Mouse (Mus musculus): ENCODE measurements at regions not wholly inside any gene's neighbourhood (a gene's known extent, or its start where the extent isn't known, plus 50 kb on each side); places are given as distances from the start of the nearest gene placed in this dataset.

GRCm38 (mm10) chr9:101489013-101489412 lies 237.4 kb upstream of the Ppp2r3a start:
- 69% methylated on average over 6 of the region's 6 CpGs for WGBS

GRCm38 (mm10) chr9:101476223-101476622 lies 224.6 kb upstream of the Ppp2r3a start:
- Histone ChIP-seq H3K27ac (replicated peaks) (no peak overlapping the region), H3K36me3 (no peaks in the 10 kb centered on the region), H3K4me2 (replicated peaks) (no peak overlapping the region), H3K4me3 (replicated peaks) (no peak overlapping the region), H3K9me3 (replicated peaks) (no peaks in the 10 kb centered on the region), H3K4me1 (no peaks in the 10 kb centered on the region), H3K9ac (no peak overlapping the region), H3K27me3 (no peaks in the 10 kb centered on the region)
- WGBS, result 59% methylated on average over 3 of the region's 3 CpGs
- no peak for ATAC-seq (ENCODE audit: insufficient number of reproducible peaks, low FRiP score, low TSS enrichment, low read depth)

More at GRCm38 (mm10) chr9:101489013-101489412, 237.4 kb upstream of the Ppp2r3a start:
- Histone ChIP-seq H3K27ac (replicated peaks) (no peak overlapping the region), H3K4me2 (replicated peaks) (no peak overlapping the region), H3K9me3 (replicated peaks) (no peaks in the 10 kb centered on the region), H3K4me1 (no peaks in the 10 kb centered on the region), H3K4me3 (replicated peaks) (no peak overlapping the region), H3K27me3 (no peaks in the 10 kb centered on the region), H3K36me3 (no peaks in the 10 kb centered on the region), H3K9ac (no peak overlapping the region)
- ATAC-seq (ENCODE audit: insufficient number of reproducible peaks, low FRiP score, low TSS enrichment, low read depth), result no peak

GRCm38 (mm10) chr9:101473074-101473461 lies 221.5 kb upstream of the Ppp2r3a start:
- ATAC-seq (ENCODE audit: insufficient number of reproducible peaks, low FRiP score, low TSS enrichment, low read depth), result no peak
- WGBS, result 83% methylated on average over 4 of the region's 4 CpGs
- H3K4me3 ChIP-seq (replicated peaks), result no peak overlapping the region
- H3K36me3 ChIP-seq, result no peaks in the 10 kb centered on the region
- no peak overlapping the region for H3K9ac ChIP-seq
- H3K4me1 ChIP-seq, result no peaks in the 10 kb centered on the region
- H3K4me2 ChIP-seq (replicated peaks), result no peak overlapping the region
- H3K9me3 ChIP-seq (replicated peaks), result no peaks in the 10 kb centered on the region
- H3K27me3 ChIP-seq, result no peaks in the 10 kb centered on the region
- no peak overlapping the region for H3K27ac ChIP-seq (replicated peaks)

- H3K4me1 ChIP-seq, result no peaks in the 10 kb centered on the region
- WGBS, result 49% methylated on average over 8 of the region's 8 CpGs
- no peak overlapping the region for H3K4me3 ChIP-seq (replicated peaks)
- H3K27me3 ChIP-seq, result no peaks in the 10 kb centered on the region
- H3K9ac ChIP-seq, result no peak overlapping the region
- no peak overlapping the region for H3K4me2 ChIP-seq (replicated peaks)
- H3K27ac ChIP-seq (replicated peaks), result no peak overlapping the region
- no peaks in the 10 kb centered on the region for H3K9me3 ChIP-seq (replicated peaks)
- no peak for ATAC-seq (ENCODE audit: insufficient number of reproducible peaks, low FRiP score, low TSS enrichment, low read depth)
- no peaks in the 10 kb centered on the region for H3K36me3 ChIP-seq
Measured at GRCm38 (mm10) chr9:101472101-101473073, 220.8 kb upstream of the Ppp2r3a start.

- H3K4me2 ChIP-seq (replicated peaks), result no peak overlapping the region
- no peaks in the 10 kb centered on the region for H3K4me1 ChIP-seq
- ATAC-seq (ENCODE audit: insufficient number of reproducible peaks, low FRiP score, low TSS enrichment, low read depth), result no peak
- H3K36me3 ChIP-seq, result no peaks in the 10 kb centered on the region
- H3K9me3 ChIP-seq (replicated peaks), result no peaks in the 10 kb centered on the region
- 53% methylated on average over 3 of the region's 3 CpGs for WGBS
- H3K4me3 ChIP-seq (replicated peaks), result no peak overlapping the region
- no peaks in the 10 kb centered on the region for H3K27me3 ChIP-seq
- H3K27ac ChIP-seq (replicated peaks), result no peak overlapping the region
- no peak overlapping the region for H3K9ac ChIP-seq
Measured at GRCm38 (mm10) chr9:101471665-101472064, 220.1 kb upstream of the Ppp2r3a start.

GRCm38 (mm10) chr9:101469756-101470155 lies 218.2 kb upstream of the Ppp2r3a start:
- H3K4me2 ChIP-seq (replicated peaks), result no peak overlapping the region
- no peaks in the 10 kb centered on the region for H3K36me3 ChIP-seq
- H3K9me3 ChIP-seq (replicated peaks), result no peaks in the 10 kb centered on the region
- 81% methylated on average over 3 of the region's 3 CpGs for whole genome bisulfite sequencing
- ATAC-seq (ENCODE audit: insufficient number of reproducible peaks, low FRiP score, low TSS enrichment, low read depth), result no peak
- H3K9ac ChIP-seq, result no peak overlapping the region
- no peaks in the 10 kb centered on the region for H3K27me3 ChIP-seq
- H3K27ac ChIP-seq (replicated peaks), result no peak overlapping the region
- no peaks in the 10 kb centered on the region for H3K4me1 ChIP-seq
- H3K4me3 ChIP-seq (replicated peaks), result no peak overlapping the region

- no peaks in the 10 kb centered on the region for H3K27me3 ChIP-seq
- H3K36me3 ChIP-seq, result no peaks in the 10 kb centered on the region
- no peak for ATAC-seq (ENCODE audit: insufficient number of reproducible peaks, low FRiP score, low TSS enrichment, low read depth)
- no peaks in the 10 kb centered on the region for H3K9me3 ChIP-seq (replicated peaks)
- H3K27ac ChIP-seq (replicated peaks), result no peak overlapping the region
- no peak overlapping the region for H3K9ac ChIP-seq
- 65% methylated on average over 18 of the region's 18 CpGs for WGBS
- H3K4me3 ChIP-seq (replicated peaks), result no peak overlapping the region
- no peak overlapping the region for H3K4me2 ChIP-seq (replicated peaks)
- H3K4me1 ChIP-seq, result no peaks in the 10 kb centered on the region
Measured at GRCm38 (mm10) chr9:101464727-101465427, 213.3 kb upstream of the Ppp2r3a start.

- 77% methylated on average over 11 of the region's 11 CpGs for WGBS
Measured at GRCm38 (mm10) chr9:101458947-101459627, 207.5 kb upstream of the Ppp2r3a start.

GRCm38 (mm10) chr9:101458306-101458946 lies 206.8 kb upstream of the Ppp2r3a start:
- no peak for ATAC-seq (ENCODE audit: insufficient number of reproducible peaks, low FRiP score, low TSS enrichment, low read depth)
- H3K27me3 ChIP-seq, result no peaks in the 10 kb centered on the region
- no peak overlapping the region for H3K4me3 ChIP-seq (replicated peaks)
- H3K9me3 ChIP-seq (replicated peaks), result no peaks in the 10 kb centered on the region
- WGBS, result 85% methylated on average over 10 of the region's 10 CpGs
- H3K4me1 ChIP-seq, result no peaks in the 10 kb centered on the region
- H3K36me3 ChIP-seq, result no peaks in the 10 kb centered on the region
- H3K27ac ChIP-seq (replicated peaks), result no peak overlapping the region
- no peak overlapping the region for H3K4me2 ChIP-seq (replicated peaks)
- no peak overlapping the region for H3K9ac ChIP-seq

More at GRCm38 (mm10) chr9:101458947-101459627, 207.5 kb upstream of the Ppp2r3a start:
- Histone ChIP-seq H3K27ac (replicated peaks) (no peak overlapping the region), H3K9ac (no peak overlapping the region), H3K36me3 (no peaks in the 10 kb centered on the region), H3K4me2 (replicated peaks) (no peak overlapping the region), H3K9me3 (replicated peaks) (no peaks in the 10 kb centered on the region), H3K4me1 (no peaks in the 10 kb centered on the region), H3K4me3 (replicated peaks) (no peak overlapping the region), H3K27me3 (no peaks in the 10 kb centered on the region)
- ATAC-seq (ENCODE audit: insufficient number of reproducible peaks, low FRiP score, low TSS enrichment, low read depth), result no peak

- Histone ChIP-seq H3K4me2 (replicated peaks) (no peak overlapping the region), H3K27ac (replicated peaks) (no peak overlapping the region), H3K36me3 (no peaks in the 10 kb centered on the region), H3K27me3 (no peaks in the 10 kb centered on the region), H3K9me3 (replicated peaks) (no peaks in the 10 kb centered on the region), H3K4me1 (no peaks in the 10 kb centered on the region), H3K9ac (no peak overlapping the region), H3K4me3 (replicated peaks) (no peak overlapping the region)
- WGBS, result 55% methylated on average over 2 of the region's 2 CpGs
- no peak for ATAC-seq (ENCODE audit: insufficient number of reproducible peaks, low FRiP score, low TSS enrichment, low read depth)
Measured at GRCm38 (mm10) chr9:101446316-101446715, 194.7 kb upstream of the Ppp2r3a start.

- H3K9ac ChIP-seq, result no peak overlapping the region
- H3K4me2 ChIP-seq (replicated peaks), result no peak overlapping the region
- 59% methylated on average over 5 of the region's 5 CpGs for WGBS
- H3K4me1 ChIP-seq, result no peaks in the 10 kb centered on the region
- H3K27me3 ChIP-seq, result no peaks in the 10 kb centered on the region
- no peak overlapping the region for H3K27ac ChIP-seq (replicated peaks)
- no peaks in the 10 kb centered on the region for H3K36me3 ChIP-seq
- H3K9me3 ChIP-seq (replicated peaks), result no peaks in the 10 kb centered on the region
- H3K4me3 ChIP-seq (replicated peaks), result no peak overlapping the region
- 0 out of 2 replicates have a peak, but pooled peaks have one; percentile 54 for ATAC-seq (ENCODE audit: insufficient number of reproducible peaks, low FRiP score, low TSS enrichment, low read depth)
Measured at GRCm38 (mm10) chr9:101445764-101446163, 194.2 kb upstream of the Ppp2r3a start.

Measured in embryonic facial prominence, embryonic 15.5 days (tissue).